Mouse (Mus musculus) thymus, postnatal 4 days (tissue): Measurements from ENCODE around the gene Fras1.

Experiments
- DNase-seq: peaks from one replicate; pipeline ENCODE4 v3.0.0; 2021

Fras1 gene

DNA sequence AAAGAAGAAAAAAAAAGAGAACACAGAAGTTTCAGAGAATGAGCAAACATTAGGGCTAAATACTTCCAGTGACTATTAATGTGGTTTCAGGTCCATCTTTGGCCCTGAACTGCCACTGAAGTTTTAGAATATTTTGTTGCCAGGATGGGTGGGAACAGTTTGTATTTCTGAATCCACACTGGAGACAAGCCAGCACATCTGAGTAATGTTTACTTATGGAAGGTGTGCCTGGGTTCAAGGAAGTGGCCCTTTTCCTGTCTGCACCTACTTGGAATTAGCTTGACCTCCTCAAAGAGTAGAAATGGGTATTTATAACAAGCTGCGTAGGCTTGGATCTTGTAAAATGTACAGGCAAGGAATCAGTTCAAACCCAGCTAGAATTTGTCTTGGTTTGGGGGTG lies 422.0 kb downstream of the Fras1 start:
- DNase-seq = no peak

DNA sequence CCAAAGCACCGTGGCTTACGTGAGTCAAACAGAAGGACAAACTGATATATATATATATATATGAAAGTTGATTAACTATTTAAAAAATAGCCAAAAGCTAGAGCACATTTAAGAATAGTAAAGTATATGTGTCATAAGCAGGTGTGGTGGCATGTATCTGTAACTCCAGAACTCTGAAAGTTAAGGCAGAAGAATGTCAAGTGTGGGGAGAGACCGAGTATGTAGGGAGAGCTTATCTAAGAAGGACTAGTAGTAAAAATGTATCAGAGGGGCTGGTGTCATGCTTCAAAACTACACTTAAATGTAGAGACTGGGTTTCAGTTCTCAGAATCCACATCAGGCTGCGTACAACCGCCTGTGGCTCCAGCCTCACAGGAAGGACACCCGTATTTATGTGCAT lies 423.7 kb downstream of the Fras1 start:
- no peak for DNase-seq

DNA sequence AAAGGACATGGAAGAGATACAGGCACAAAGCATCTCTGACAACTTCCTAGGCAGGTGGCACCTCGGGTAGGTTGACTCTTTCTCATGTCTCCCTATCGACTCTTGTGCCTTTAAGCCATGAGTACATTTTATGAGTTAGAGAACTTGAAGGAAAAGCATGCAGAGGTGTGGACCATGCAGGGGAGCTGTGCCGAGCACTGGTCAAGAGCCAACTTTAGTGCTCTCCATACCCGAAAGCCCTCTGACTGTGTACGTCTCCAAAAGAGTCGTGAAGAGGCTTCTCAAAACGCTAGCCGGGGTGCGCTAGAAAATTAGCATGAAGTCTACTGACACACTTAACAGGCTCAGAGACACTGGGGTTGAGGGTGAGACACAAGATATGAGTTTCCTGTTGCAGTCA lies 425.4 kb downstream of the Fras1 start:
- no peak for DNase-seq

DNA sequence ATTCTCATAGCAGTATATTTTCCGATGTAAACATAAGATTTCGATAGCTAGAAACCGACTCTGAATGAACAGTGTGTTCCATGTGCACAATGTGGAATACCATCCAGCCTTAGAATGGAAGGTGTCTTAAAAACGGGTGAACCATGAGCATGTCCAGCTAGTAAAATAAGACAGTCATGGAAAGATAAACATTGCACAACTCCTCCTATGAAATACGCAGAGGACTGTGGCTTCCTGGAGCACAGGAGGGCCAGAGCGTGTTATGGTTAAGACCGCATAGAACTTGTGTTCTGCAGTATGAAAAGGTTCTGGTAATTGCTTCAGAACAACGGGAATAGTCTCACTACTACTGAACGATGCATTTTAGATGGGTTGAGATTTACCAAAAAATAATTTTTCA lies 426.2 kb downstream of the Fras1 start:
- DNase-seq = no peak

DNA sequence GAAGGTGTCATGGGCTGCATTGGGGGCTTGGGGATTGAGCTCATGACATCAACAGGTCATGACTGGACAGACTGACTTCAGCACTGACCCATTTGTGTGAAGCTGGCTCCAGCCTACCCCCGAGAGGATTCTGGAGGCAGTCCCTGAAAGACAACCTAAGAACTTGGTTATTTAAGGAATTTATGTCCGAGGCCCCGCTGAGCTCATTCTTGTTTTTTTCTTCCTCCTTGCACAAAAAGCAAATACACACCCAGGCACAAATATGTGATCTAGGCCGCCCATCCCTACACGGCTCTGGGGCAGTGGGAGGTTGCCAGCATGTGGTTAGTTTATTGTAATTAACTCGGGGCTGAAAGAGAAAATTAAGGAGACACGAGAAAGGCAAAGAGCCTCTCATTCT lies 428.4 kb downstream of the Fras1 start:
- DNase-seq = no peak

GRCm38 (mm10) chr5:96803091-96803490 lies 429.3 kb downstream of the Fras1 start:
- DNase-seq = no peak

- no peak for DNase-seq
Measured at GRCm38 (mm10) chr5:96804304-96804703, 430.5 kb downstream of the Fras1 start.

DNA sequence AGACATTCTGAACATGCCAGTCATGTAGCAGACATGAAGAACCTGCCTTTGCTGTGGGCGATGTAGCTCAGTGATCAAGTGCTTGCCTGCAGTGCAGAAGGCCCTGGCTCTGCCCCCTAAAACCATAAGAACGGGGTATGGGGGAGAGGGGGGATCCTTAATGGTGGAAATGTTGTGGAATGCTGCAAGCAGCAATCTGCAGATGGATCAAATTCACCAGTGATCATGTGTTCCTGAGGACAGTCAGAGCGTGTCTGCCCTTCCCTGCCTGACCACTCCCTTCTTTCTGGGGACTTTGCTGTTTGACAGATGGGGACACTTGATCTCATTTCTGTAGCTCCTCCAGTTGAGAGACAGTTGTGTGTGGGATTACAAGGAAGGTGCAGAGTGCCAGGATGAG lies 431.1 kb downstream of the Fras1 start:
- DNase-seq = no peak

GRCm38 (mm10) chr5:96810620-96811019 lies 436.9 kb downstream of the Fras1 start:
- DNase-seq = no peak

GRCm38 (mm10) chr5:96824769-96825327 lies 451.1 kb downstream of the Fras1 start:
- no peak for DNase-seq

- no peak for DNase-seq
Measured at GRCm38 (mm10) chr5:96827176-96827575, 453.4 kb downstream of the Fras1 start.
